Mouse (Mus musculus) bone marrow macrophage, adult 2 months (primary cell): ENCODE data around the gene Tnni3.

Source experiments
- CTCF ChIP-seq: IDR thresholded peaks from 2 replicates; pipeline ENCODE4 v1.5.1; 2012; ENCODE audit warnings: low read depth, mild to moderate bottlenecking, low read length, moderate library complexity
- POLR2A ChIP-seq: IDR thresholded peaks from 2 replicates; pipeline ENCODE4 v1.6.1; 2012; ENCODE audit warnings: mild to moderate bottlenecking, low read depth, low read length, borderline replicate concordance

- TF ChIP-seq CTCF = no peak
- TF ChIP-seq POLR2A = no peak
Measured at GRCm38 (mm10) chr7:4497271-4497903, 26.6 kb downstream of the Tnni3 start.
